Mouse (Mus musculus): ENCODE measurements at regions not wholly inside any gene's neighbourhood (a gene's known extent, or its start where the extent isn't known, plus 50 kb on each side); places are given as distances from the start of the nearest gene placed in this dataset.

DNA sequence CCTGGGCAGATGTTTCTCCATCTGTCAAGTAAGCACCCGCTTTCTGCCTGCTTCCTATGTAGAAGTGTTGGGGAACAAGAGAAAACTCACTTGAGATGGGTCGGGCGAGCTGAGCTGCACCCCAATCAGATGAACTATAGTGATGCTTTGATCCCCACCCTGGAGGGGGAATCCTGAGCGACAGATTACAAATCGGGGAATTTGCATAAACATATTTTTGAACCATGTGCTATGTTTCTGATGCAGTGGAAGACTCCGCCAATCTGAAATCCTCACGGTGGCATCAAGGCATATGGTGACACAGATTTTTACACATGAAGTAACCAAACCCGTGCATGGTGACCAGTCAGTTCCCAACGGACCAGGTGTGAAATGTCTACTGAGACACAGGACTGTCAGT lies 231.4 kb upstream of the Chd6 start:
- DNase-seq (ENCODE audit: low spot score) = no peak

DNA sequence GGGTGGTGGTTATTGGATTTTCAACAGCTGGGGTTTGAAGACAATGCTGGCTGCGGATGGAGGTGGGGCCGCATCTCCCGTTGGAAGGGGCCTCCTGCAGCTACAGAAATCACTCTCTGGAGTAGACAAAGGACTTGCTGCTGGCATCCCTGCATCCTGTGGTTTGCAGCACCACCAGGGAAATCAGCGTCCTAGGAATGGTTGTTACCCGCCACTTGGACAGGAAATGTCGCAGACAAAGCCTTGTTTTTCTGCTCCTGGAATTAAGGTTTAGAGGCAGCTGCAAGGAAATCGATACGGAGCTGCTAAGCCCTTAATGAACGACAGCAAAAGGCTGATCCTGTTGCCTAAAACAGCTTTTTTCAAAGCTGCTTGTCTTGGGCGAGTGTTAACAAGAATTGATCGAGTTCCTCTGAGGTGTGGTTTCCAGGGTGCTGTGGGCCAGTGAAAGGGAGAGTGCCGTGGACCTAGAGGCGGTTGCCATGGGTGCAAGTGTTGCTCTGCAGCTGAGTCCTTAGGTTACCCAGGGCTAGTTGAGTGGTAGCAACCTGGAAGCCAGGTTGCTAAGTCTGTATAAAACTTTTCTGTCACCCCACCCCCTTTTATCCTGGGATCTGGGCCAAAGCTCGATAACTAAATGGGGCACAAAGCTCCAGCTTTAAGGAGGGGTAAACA lies 230.6 kb upstream of the Chd6 start:
- no peak for DNase-seq (ENCODE audit: low spot score)

DNA sequence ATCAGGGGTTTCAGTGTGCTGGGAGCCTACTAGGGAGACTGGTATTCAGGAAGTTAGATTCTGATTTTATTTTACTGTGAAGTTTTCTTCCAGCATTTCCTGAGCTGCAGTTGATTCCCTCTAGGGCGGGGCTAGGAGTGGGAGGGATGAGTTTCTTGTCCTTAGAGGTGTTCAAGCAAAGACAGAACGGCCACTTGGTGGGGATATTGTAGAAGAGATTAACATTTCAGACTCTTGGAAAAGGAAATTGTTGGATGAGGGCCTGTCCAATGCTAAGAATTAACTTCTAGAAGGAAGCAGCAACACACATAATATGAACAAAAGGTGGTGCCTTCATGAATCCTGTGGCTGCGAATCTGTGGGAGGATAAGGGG lies 230.1 kb upstream of the Chd6 start:
- DNase-seq (ENCODE audit: low spot score) = no peak

- DNase-seq (ENCODE audit: low spot score) = no peak
Observed at GRCm38 (mm10) chr2:161332653-161333052, 223.8 kb upstream of the Chd6 start.

DNA sequence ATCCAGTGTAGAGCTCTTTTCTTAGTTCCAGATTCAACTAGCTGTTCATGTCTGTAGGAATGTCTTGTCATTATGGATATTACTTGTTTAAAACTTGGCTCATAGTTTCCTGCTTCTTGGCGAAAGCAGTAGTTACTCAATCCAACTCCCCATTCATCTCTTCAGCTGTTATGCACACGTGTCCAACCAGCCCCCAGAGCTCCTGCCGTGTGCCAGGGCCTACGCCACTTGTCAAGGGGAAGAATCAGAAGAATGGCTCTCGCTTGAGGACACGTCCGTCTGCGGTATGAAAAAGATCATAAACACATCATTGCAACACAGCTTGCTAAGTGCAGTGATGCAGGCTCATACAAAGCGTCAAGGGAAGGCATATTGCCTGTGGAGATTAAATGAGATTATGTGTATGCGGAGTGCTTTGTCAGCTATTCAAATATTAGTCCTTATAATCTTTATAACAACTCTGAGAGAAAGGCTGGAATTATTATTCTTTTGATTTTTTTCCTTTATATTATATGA lies 223.0 kb upstream of the Chd6 start:
- DNase-seq (ENCODE audit: low spot score) = no peak

GRCm38 (mm10) chr2:161302796-161303195 lies 193.9 kb upstream of the Chd6 start:
- DNase-seq (ENCODE audit: low spot score) = no peak

- no peak for DNase-seq (ENCODE audit: low spot score)
Observed at GRCm38 (mm10) chr2:161268861-161269413, 160.1 kb upstream of the Chd6 start.

- DNase-seq (ENCODE audit: low spot score) = no peak
Observed at GRCm38 (mm10) chr2:161266476-161266875, 157.6 kb upstream of the Chd6 start.

GRCm38 (mm10) chr2:161265211-161265610 lies 156.3 kb upstream of the Chd6 start:
- no peak for DNase-seq (ENCODE audit: low spot score)

DNA sequence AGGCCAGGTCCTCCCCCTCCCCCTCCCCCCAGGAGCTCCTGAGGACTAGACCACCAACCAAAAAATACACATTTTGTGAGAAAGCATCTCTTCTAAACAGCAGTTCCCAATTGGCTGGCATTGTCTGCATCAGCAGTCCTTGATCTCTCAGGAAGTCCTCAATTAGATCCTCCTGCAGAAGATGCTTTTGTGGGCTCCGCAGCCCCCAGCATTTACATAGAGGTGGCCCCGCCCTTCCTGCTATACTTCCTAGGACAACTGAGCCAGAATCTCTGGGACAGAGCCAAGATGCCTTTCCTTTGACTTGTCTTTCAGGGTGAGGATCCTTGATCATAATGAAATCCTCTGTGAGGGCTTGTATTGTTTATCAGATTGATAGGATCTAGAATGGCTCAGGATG lies 143.9 kb upstream of the Chd6 start:
- no peak for DNase-seq (ENCODE audit: low spot score)

DNA sequence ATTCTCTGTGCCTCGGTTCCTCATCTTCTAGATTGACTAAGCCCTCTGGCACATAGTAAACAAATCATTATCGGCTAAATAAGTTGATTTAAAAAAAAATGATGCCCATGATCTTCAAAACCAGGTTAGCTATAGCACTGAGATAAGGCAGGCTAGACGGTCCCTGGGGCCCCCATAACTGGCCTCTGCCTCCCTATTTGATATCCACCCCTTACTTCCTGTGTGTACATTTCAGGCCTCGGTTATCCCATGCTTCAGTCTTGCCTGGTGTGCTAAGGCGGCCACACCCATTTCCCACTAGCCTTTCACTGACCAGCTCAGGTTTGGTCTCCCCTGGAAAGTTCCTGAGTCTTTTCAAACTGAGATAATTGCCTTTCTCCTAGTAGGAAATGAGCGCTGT lies 132.8 kb upstream of the Chd6 start:
- DNase-seq (ENCODE audit: low spot score) = no peak

DNA sequence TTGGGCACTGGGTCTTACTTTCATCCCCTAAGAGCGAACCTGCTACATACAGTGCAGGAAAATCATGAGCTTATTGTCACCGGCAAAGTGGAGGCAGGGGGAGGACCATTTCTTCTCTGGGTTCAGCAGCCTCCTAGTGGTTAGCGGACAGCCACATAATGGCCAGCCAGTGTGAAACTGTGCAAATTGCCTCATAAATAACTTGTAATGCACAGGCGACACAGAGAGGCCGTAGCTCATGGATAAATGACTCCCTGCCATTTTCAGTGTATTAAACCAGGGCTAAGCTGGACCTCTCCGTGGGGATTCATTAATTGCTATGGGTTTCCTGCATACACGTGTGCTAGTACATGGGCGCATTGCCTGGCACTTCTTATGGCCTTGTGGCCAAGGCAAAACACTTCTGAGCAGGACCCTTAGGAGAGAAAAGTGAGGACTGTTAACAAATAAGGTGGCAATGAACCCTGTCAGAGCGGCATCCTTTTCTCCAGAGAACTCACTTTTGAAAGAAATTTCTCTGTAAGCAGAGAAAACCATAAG lies 128.5 kb upstream of the Chd6 start:
- no peak for DNase-seq (ENCODE audit: low spot score)

DNA sequence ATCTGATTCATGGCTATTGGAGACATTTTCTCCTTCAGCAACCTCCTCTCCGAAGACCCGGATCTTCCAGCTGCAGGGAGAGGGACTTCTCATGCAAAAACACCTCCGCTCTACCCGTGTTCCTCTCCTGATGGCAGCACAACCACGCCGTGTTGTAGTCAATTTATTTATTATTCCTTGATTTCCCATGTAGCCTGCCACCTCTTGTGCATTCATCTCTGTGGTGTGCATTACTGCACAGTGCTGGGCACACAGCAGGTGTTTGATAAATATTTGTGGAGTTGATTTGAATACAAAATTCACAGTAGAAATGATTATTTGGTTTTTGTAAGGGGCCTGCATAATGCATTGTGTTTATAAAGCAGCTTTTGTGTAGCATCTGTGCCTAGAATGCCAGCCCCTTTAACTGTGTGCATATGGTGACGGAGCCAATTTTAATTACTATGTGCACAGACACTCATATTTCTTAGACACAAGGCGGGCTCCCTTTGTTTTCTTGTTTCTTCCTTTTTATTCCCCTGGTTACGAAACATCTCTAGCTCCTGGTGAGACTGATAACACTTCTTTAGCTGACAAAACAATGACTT lies 124.4 kb upstream of the Chd6 start:
- no peak for DNase-seq (ENCODE audit: low spot score)

GRCm38 (mm10) chr2:161231405-161231804 lies 122.5 kb upstream of the Chd6 start:
- no peak for DNase-seq (ENCODE audit: low spot score)

- DNase-seq (ENCODE audit: low spot score) = no peak
Observed at GRCm38 (mm10) chr2:161215736-161216135, 106.9 kb upstream of the Chd6 start.

DNA sequence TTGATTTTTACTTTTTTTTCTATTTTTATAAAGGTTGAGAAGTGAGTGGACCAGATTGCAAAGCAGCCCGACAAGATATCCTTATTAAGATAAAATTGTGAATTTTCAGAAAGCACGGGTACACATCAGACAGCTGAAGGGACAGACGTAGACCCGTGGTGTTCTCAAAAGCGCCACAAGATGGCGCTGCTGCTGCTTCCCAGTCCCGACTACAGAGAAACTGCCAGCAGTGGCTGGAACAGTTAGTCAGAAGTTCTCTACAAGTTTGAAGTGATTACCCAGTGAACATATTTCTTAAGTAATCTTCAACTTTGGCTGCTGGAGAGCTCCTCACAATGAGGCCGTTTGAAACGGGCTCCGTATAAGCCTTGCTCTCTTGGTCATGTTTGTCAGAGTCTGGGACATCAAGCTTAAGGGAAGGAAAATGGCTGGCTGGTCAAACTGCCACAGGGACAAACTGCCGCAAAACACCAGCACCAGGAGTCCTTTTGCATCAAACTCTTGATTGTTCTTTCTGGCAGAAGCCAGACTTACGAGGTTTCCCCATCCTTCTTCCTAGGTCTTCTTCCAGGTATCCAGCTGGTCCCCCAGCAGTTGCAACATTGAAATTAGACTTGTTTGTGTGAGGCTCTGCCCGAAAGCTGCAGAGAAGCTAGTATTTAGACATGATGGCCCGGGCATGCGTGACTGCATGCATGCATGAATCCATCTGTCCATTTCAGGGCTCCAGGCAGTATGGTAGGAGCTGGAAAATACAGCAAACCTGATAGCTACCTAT lies 106.0 kb upstream of the Chd6 start:
- peak; percentile 71 for DNase-seq (ENCODE audit: low spot score)

- DNase-seq (ENCODE audit: low spot score) = no peak
Observed at GRCm38 (mm10) chr2:161212322-161212882, 103.5 kb upstream of the Chd6 start.

- no peak for DNase-seq (ENCODE audit: low spot score)
Observed at GRCm38 (mm10) chr2:161196713-161197372, 88.0 kb upstream of the Chd6 start.

GRCm38 (mm10) chr2:161187516-161187915 lies 78.6 kb upstream of the Chd6 start:
- DNase-seq (ENCODE audit: low spot score) = no peak

- DNase-seq (ENCODE audit: low spot score) = no peak
Observed at GRCm38 (mm10) chr2:161185122-161185521, 76.2 kb upstream of the Chd6 start.

GRCm38 (mm10) chr2:161177355-161178021 lies 68.6 kb upstream of the Chd6 start:
- peak; percentile 72 for DNase-seq (ENCODE audit: low spot score)

All from ovary, postnatal 36 days (tissue).